Mouse (Mus musculus): ENCODE results near the gene Gtf2h4.

The Gtf2h4 gene

GRCm38 (mm10) chr17:35638475-35639190 is 34.9 kb downstream of the Gtf2h4 start:
- peak; percentile 61 for DNase-seq (ENCODE audit: low spot score)

- peak; percentile 36 for DNase-seq (ENCODE audit: low spot score)
These were observed 37.2 kb downstream of the Gtf2h4 start for GRCm38 (mm10) chr17:35636363-35636762.

GRCm38 (mm10) chr17:35635699-35636111 is 37.8 kb downstream of the Gtf2h4 start:
- peak; percentile 86 for DNase-seq (ENCODE audit: low spot score)

- no peak for DNase-seq (ENCODE audit: low spot score)
These were observed 38.3 kb downstream of the Gtf2h4 start for GRCm38 (mm10) chr17:35635202-35635601.

GRCm38 (mm10) chr17:35633992-35634391 is 39.5 kb downstream of the Gtf2h4 start:
- DNase-seq (ENCODE audit: low spot score) = peak; percentile 46

GRCm38 (mm10) chr17:35626537-35626936 is 47.0 kb downstream of the Gtf2h4 start, which contains the start of gene Gm9573:
TSS of gene Gm9573 (minus strand) at chr17:35626637.
- no peak for DNase-seq (ENCODE audit: low spot score)

Measured in layer of hippocampus, adult 11-12 months (tissue).